Mouse (Mus musculus): ENCODE data around the gene Hmgb1. TPM values are rescaled to one million over a fixed set of nuclear protein-coding genes. Genes with fewer than 3 reads are reported as not detected.

Gene Hmgb1
- polyA plus RNA-seq, 1 experiment = 231 TPM

- 99% methylated on average over 7 of the region's 7 CpGs for WGBS
- TF ChIP-seq CTCF (IDR thresholded peaks at IDR 0.05; ENCODE audit: control insufficient read depth, insufficient read depth, low read length) (no peak), POLR2A (IDR thresholded peaks at IDR 0.05; ENCODE audit: borderline replicate concordance, control insufficient read depth, low read depth, low read length) (no peak)
- Histone ChIP-seq H3K4me1 (ENCODE audit: control insufficient read depth, insufficient read depth, low read length) (no peaks in the 10 kb centered on the region), H3K27ac (ENCODE audit: control insufficient read depth, insufficient read depth, low read depth, low read length, poor library complexity) (no peak overlapping the region), H3K4me3 (replicated peaks; ENCODE audit: control insufficient read depth, low read depth, low read length) (no peak overlapping the region)
Observed at GRCm38 (mm10) chr5:149215540-149215939, 31.3 kb upstream of the Hmgb1 start.

DNA sequence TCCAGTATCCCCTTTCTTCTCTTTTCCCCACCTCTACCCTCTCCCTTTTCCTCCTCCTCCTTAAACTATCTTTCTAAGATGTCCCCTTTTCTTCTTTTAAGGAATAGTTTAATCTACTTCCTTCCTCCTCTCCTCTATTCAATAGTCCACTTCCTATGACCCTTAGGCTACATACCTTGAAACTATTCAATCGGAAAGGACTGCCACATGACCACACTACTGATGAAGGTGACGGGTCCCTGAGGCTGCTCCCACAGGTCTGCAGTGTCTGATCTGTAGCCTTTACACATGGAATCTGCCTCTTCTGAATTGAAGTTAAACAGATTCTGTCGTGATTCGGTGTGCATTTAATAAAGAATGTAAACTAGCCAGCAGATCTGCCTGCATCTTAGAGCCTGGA lies 28.5 kb upstream of the Hmgb1 start:
- Histone ChIP-seq H3K4me3 (replicated peaks; ENCODE audit: control insufficient read depth, low read depth, low read length) (no peak overlapping the region), H3K4me1 (ENCODE audit: control insufficient read depth, insufficient read depth, low read length) (no peaks in the 10 kb centered on the region), H3K27ac (ENCODE audit: control insufficient read depth, insufficient read depth, low read depth, low read length, poor library complexity) (no peak overlapping the region)
- 84% methylated on average over 4 of the region's 4 CpGs for WGBS
- TF ChIP-seq POLR2A (IDR thresholded peaks at IDR 0.05; ENCODE audit: borderline replicate concordance, control insufficient read depth, low read depth, low read length) (no peak), CTCF (IDR thresholded peaks at IDR 0.05; ENCODE audit: control insufficient read depth, insufficient read depth, low read length) (no peak)

DNA sequence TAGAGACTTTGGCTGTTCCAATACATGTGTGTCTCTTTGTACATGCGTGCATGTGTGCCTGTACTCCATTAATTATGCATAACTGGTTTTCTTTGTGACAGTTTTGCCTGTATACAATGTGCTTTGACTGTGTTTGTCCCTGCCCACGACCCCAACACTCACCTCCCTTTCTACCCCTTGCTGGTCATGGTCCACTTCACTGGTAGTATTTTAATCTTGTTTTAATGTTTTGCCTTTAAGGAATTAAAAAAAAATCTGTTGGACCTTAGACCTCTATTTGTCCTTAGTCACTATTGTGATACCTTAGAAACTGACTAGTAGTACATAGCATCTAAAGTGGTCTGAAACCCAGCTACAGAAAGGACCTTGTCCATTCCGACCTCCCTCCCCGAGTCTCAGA lies 26.8 kb upstream of the Hmgb1 start:
- 86% methylated on average over 4 of the region's 4 CpGs for WGBS
- TF ChIP-seq POLR2A (IDR thresholded peaks at IDR 0.05; ENCODE audit: borderline replicate concordance, control insufficient read depth, low read depth, low read length) = no peak
- no peak for TF ChIP-seq CTCF (IDR thresholded peaks at IDR 0.05; ENCODE audit: control insufficient read depth, insufficient read depth, low read length)
- no peak overlapping the region for H3K4me3 ChIP-seq (replicated peaks; ENCODE audit: control insufficient read depth, low read depth, low read length)
- H3K27ac ChIP-seq (ENCODE audit: control insufficient read depth, insufficient read depth, low read depth, low read length, poor library complexity) = no peak overlapping the region
- no peaks in the 10 kb centered on the region for H3K4me1 ChIP-seq (ENCODE audit: control insufficient read depth, insufficient read depth, low read length)

DNA sequence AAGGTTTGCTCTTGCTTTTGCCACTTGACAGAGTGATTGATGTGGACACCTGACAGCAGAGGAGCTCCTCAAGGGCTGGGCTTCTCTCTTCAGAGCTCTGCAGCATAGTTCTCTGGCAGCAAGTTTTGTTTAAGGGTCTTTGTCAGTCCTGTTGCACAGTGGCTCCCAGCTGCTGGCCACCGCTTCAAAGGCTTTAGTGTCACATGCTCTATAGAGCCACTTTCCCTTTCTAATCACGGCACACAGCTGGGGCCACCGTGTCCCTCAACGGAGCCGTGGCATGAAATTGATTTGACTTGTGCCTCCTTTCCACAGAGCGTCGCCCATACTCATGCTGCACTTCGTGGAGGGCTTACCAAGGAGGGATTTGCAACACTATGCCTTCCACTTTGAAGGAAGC lies 25.0 kb upstream of the Hmgb1 start:
- Histone ChIP-seq H3K27ac (ENCODE audit: control insufficient read depth, insufficient read depth, low read depth, low read length, poor library complexity) (no peak overlapping the region), H3K4me1 (ENCODE audit: control insufficient read depth, insufficient read depth, low read length) (no peaks in the 10 kb centered on the region), H3K4me3 (replicated peaks; ENCODE audit: control insufficient read depth, low read depth, low read length) (no peak overlapping the region)
- TF ChIP-seq CTCF (IDR thresholded peaks at IDR 0.05; ENCODE audit: control insufficient read depth, insufficient read depth, low read length) (no peak), POLR2A (IDR thresholded peaks at IDR 0.05; ENCODE audit: borderline replicate concordance, control insufficient read depth, low read depth, low read length) (no peak)
- 92% methylated on average over 8 of the region's 8 CpGs for WGBS

- H3K27ac ChIP-seq (ENCODE audit: control insufficient read depth, insufficient read depth, low read depth, low read length, poor library complexity) = no peak overlapping the region
- TF ChIP-seq POLR2A (IDR thresholded peaks at IDR 0.05; ENCODE audit: borderline replicate concordance, control insufficient read depth, low read depth, low read length) (no peak), CTCF (IDR thresholded peaks at IDR 0.05; ENCODE audit: control insufficient read depth, insufficient read depth, low read length) (no peak)
- WGBS = 94% methylated on average over 7 of the region's 7 CpGs
- H3K4me3 ChIP-seq (replicated peaks; ENCODE audit: control insufficient read depth, low read depth, low read length) = no peak overlapping the region
- no peaks in the 10 kb centered on the region for H3K4me1 ChIP-seq (ENCODE audit: control insufficient read depth, insufficient read depth, low read length)
Observed at GRCm38 (mm10) chr5:149208776-149209175, 24.5 kb upstream of the Hmgb1 start.

DNA sequence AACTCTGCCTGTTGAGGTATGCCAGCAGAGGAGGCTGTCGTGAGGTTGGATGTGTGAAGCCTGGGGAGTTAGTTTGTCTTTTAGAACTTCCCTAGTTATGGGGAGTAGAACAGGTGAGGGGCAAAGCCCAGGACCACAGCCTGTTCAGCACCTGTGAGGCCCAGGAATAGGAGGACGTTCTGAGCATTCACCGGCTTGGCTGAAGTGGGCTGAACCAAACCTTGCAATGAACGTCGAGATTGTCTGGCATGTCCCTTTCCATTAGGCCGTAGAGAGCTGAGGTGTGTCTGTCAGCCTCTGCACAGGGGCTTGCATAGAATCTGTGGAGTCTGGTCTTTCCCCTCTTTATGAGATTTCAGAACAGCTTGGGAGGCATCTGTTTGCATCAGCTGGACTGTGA lies 23.4 kb upstream of the Hmgb1 start:
- no peak overlapping the region for H3K27ac ChIP-seq (ENCODE audit: control insufficient read depth, insufficient read depth, low read depth, low read length, poor library complexity)
- TF ChIP-seq POLR2A (IDR thresholded peaks at IDR 0.05; ENCODE audit: borderline replicate concordance, control insufficient read depth, low read depth, low read length) (no peak), CTCF (IDR thresholded peaks at IDR 0.05; ENCODE audit: control insufficient read depth, insufficient read depth, low read length) (no peak)
- whole genome bisulfite sequencing = 82% methylated on average over 6 of the region's 6 CpGs
- H3K4me1 ChIP-seq (ENCODE audit: control insufficient read depth, insufficient read depth, low read length) = no peaks in the 10 kb centered on the region
- H3K4me3 ChIP-seq (replicated peaks; ENCODE audit: control insufficient read depth, low read depth, low read length) = no peak overlapping the region

DNA sequence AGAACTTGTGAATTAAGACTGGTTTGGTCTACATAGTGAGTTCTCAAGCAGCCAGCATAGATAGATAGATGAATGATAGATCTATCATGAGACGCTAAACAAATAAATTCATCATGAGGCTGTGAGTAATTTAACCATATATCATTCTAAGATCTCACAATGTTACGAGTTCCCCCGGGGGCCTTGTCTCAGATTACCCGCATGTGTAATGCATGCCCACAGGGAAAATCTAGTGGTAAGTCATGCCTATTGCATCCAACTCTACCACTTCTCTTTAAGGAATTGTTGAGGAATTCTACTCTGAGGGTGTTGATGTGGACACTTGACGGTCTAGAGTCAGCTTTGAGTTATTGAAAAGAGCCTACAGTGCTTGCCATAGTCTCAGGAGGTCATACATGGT lies 22.0 kb upstream of the Hmgb1 start:
- Histone ChIP-seq H3K4me1 (ENCODE audit: control insufficient read depth, insufficient read depth, low read length) (no peaks in the 10 kb centered on the region; the same call in 1 of the 2 replicates), H3K27ac (ENCODE audit: control insufficient read depth, insufficient read depth, low read depth, low read length, poor library complexity) (no peak overlapping the region), H3K4me3 (replicated peaks; ENCODE audit: control insufficient read depth, low read depth, low read length) (no peak overlapping the region)
- 93% methylated on average over 5 of the region's 5 CpGs for WGBS
- no peak for TF ChIP-seq CTCF (IDR thresholded peaks at IDR 0.05; ENCODE audit: control insufficient read depth, insufficient read depth, low read length)
- TF ChIP-seq POLR2A (IDR thresholded peaks at IDR 0.05; ENCODE audit: borderline replicate concordance, control insufficient read depth, low read depth, low read length) = no peak

GRCm38 (mm10) chr5:149205265-149205664 lies 21.0 kb upstream of the Hmgb1 start:
- TF ChIP-seq CTCF (IDR thresholded peaks at IDR 0.05; ENCODE audit: control insufficient read depth, insufficient read depth, low read length) (no peak), POLR2A (IDR thresholded peaks at IDR 0.05; ENCODE audit: borderline replicate concordance, control insufficient read depth, low read depth, low read length) (no peak)
- Histone ChIP-seq H3K27ac (ENCODE audit: control insufficient read depth, insufficient read depth, low read depth, low read length, poor library complexity) (no peak overlapping the region), H3K4me3 (replicated peaks; ENCODE audit: control insufficient read depth, low read depth, low read length) (no peak overlapping the region), H3K4me1 (ENCODE audit: control insufficient read depth, insufficient read depth, low read length) (no peaks in the 10 kb centered on the region; the same call in 1 of the 2 replicates)
- WGBS = 88% methylated on average over 8 of the region's 8 CpGs

DNA sequence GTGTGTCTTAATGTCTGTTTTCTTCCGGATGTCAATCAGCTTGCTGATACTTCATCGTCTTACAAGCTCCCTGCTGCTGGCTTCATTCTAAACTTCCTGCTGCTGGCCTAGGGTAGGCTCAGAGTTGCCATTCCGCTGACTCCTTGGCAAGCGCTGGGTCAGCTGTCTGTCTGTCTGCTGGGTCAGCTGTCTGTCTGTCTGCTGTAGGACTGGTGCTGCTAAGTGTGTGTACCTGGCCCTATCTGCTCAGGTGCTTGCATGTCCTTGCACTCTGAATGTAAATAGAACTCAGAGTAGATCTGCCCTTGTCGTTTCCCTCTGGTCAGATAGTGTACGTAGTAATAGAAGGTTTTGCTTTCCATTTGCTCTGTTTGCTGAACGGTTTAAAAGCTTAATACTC lies 20.5 kb upstream of the Hmgb1 start:
- Histone ChIP-seq H3K27ac (ENCODE audit: control insufficient read depth, insufficient read depth, low read depth, low read length, poor library complexity) (no peak overlapping the region), H3K4me3 (replicated peaks; ENCODE audit: control insufficient read depth, low read depth, low read length) (no peak overlapping the region), H3K4me1 (ENCODE audit: control insufficient read depth, insufficient read depth, low read length) (no peaks in the 10 kb centered on the region; the same call in 1 of the 2 replicates)
- TF ChIP-seq POLR2A (IDR thresholded peaks at IDR 0.05; ENCODE audit: borderline replicate concordance, control insufficient read depth, low read depth, low read length) (no peak), CTCF (IDR thresholded peaks at IDR 0.05; ENCODE audit: control insufficient read depth, insufficient read depth, low read length) (no peak)
- WGBS = 89% methylated on average over 7 of the region's 7 CpGs

Data from bone marrow, adult 2 months (tissue).